Comparison of ENCODE assay signal across 8 mouse cellular contexts in genomic region chr6:119328521-119329115, GRCm38 (mm10). TPM values are rescaled to one million over a fixed set of nuclear protein-coding genes. Genes with fewer than 3 reads are reported as not detected.
DNase-seq lines count a peak whose midpoint lies in the region; ATAC-seq and TF ChIP-seq lines count a peak whose summit lies in the region.

No protein-coding gene starts in this region.

- H3K4me1 ChIP-seq in kidney, postnatal 0 days (replicated peaks; ENCODE audit: insufficient read depth, low read length): peaks cover 13% of the 10 kb centered on the region
- peaks cover 29% of the 10 kb centered on the region for H3K4me1 ChIP-seq in kidney, embryonic 16.5 days (ENCODE audit: insufficient read depth, low read length)
- H3K4me1 ChIP-seq in hindbrain, embryonic 10.5 days (replicated peaks): peaks cover 51% of the 10 kb centered on the region
- peaks cover 48% of the 10 kb centered on the region for H3K4me1 ChIP-seq in midbrain, embryonic 13.5 days (replicated peaks)

- DNase-seq in kidney, postnatal 0 days (ENCODE audit: low spot score): no peak
- peak; percentile 50 for DNase-seq in brain, adult 2 months (ENCODE audit: low read depth, low spot score)
- no peak for DNase-seq in hindbrain, embryonic 10.5 days (ENCODE audit: low spot score)
- no peak for DNase-seq in adrenal gland, adult 18-20 months (ENCODE audit: low spot score in 2 of 2)
- no peak for DNase-seq in urinary bladder, postnatal 4 days (ENCODE audit: low spot score in 2 of 2)
- DNase-seq in ovary, postnatal 10 days (ENCODE audit: low spot score): no peak

- no peak for ATAC-seq in kidney, postnatal 0 days (replicated peaks; ENCODE audit: low FRiP score, low read depth)
- no peak for ATAC-seq in kidney, embryonic 16.5 days (ENCODE audit: low FRiP score, low TSS enrichment)
- peak; percentile 22 for ATAC-seq in midbrain, embryonic 13.5 days

- no peaks in the 10 kb centered on the region for H3K9me3 ChIP-seq in kidney, postnatal 0 days (replicated peaks; ENCODE audit: low read length)
- no peaks in the 10 kb centered on the region for H3K9me3 ChIP-seq in kidney, embryonic 16.5 days (ENCODE audit: low read length)
- H3K9me3 ChIP-seq in hindbrain, embryonic 10.5 days: no peaks in the 10 kb centered on the region
- H3K9me3 ChIP-seq in midbrain, embryonic 13.5 days: no peaks in the 10 kb centered on the region

- peaks cover 32% of the 10 kb centered on the region for H3K27me3 ChIP-seq in kidney, postnatal 0 days (ENCODE audit: insufficient read depth, low read length)
- H3K27me3 ChIP-seq in kidney, embryonic 16.5 days (ENCODE audit: insufficient read depth, low read length): peaks cover 48% of the 10 kb centered on the region
- peaks cover 92% of the 10 kb centered on the region for H3K27me3 ChIP-seq in hindbrain, embryonic 10.5 days (ENCODE audit: insufficient read depth, poor library complexity, severe bottlenecking)
- peaks cover 48% of the 10 kb centered on the region for H3K27me3 ChIP-seq in midbrain, embryonic 13.5 days

- H3K36me3 ChIP-seq in kidney, postnatal 0 days (ENCODE audit: insufficient read depth, low read length): no peaks in the 10 kb centered on the region
- H3K36me3 ChIP-seq in kidney, embryonic 16.5 days (ENCODE audit: insufficient read depth, low read length): no peaks in the 10 kb centered on the region
- no peaks in the 10 kb centered on the region for H3K36me3 ChIP-seq in hindbrain, embryonic 10.5 days
- no peaks in the 10 kb centered on the region for H3K36me3 ChIP-seq in midbrain, embryonic 13.5 days

- H3K4me2 ChIP-seq in kidney, postnatal 0 days (ENCODE audit: low read length): peak overlapping the region; percentile 28
- no peak overlapping the region for H3K4me2 ChIP-seq in kidney, embryonic 16.5 days (replicated peaks; ENCODE audit: low read depth, low read length)
- peak overlapping the region; percentile 70 for H3K4me2 ChIP-seq in midbrain, embryonic 13.5 days (replicated peaks)

- no peak overlapping the region for H3K4me3 ChIP-seq in kidney, postnatal 0 days (replicated peaks; ENCODE audit: low read depth, low read length)
- H3K4me3 ChIP-seq in kidney, embryonic 16.5 days (ENCODE audit: low read length): no peak overlapping the region
- 0 out of 2 replicates have a peak overlapping the region, but pooled peaks have one; percentile 9 for H3K4me3 ChIP-seq in hindbrain, embryonic 10.5 days
- H3K4me3 ChIP-seq in midbrain, embryonic 13.5 days (replicated peaks): peak overlapping the region; percentile 51

- H3K27ac ChIP-seq in kidney, postnatal 0 days: no peak overlapping the region
- no peak overlapping the region for H3K27ac ChIP-seq in kidney, embryonic 16.5 days (ENCODE audit: low read length)
- H3K27ac ChIP-seq in hindbrain, embryonic 10.5 days: no peak overlapping the region
- H3K27ac ChIP-seq in midbrain, embryonic 13.5 days: peak overlapping the region; percentile 30; the same call in 1 of the 2 replicates

- H3K9ac ChIP-seq in kidney, postnatal 0 days (ENCODE audit: low read depth, low read length): no peak overlapping the region
- no peak overlapping the region for H3K9ac ChIP-seq in kidney, embryonic 16.5 days (replicated peaks; ENCODE audit: low read length)
- peak overlapping the region; percentile 23; the same call in 1 of the 2 replicates for H3K9ac ChIP-seq in midbrain, embryonic 13.5 days (replicated peaks)

- TF ChIP-seq CTCF in kidney, postnatal 0 days (IDR thresholded peaks at IDR 0.05; ENCODE audit: low read depth): no peak

- WGBS in kidney, postnatal 0 days: 10% methylated on average over 11 of the region's 11 CpGs
- 10% methylated on average over 11 of the region's 11 CpGs for WGBS in kidney, embryonic 16.5 days
- 8% methylated on average over 11 of the region's 11 CpGs for WGBS in hindbrain, embryonic 10.5 days
- 12% methylated on average over 11 of the region's 11 CpGs for WGBS in midbrain, embryonic 13.5 days

RNA-seq across cellular contexts. Expression of gene Lrtm2, which starts 1.9 kb away (rescaled TPM):
- 0.23 and 0.25 TPM in 2 replicates for polyA plus RNA-seq in kidney, postnatal 0 days (2015; fragmentation: Nextera tagmentation; extraction: Ambion mirVana)
- 0.13 and 0.49 TPM in 2 replicates for polyA plus RNA-seq in kidney, embryonic 16.5 days (2015; fragmentation: Nextera tagmentation; extraction: Ambion mirVana)
- 0.12 and 0.16 TPM in 2 replicates for polyA plus RNA-seq in hindbrain, embryonic 10.5 days (2016; fragmentation: Nextera tagmentation; extraction: Ambion mirVana)
- 3.6 and 3.8 TPM in 2 replicates for polyA plus RNA-seq in midbrain, embryonic 13.5 days (2015; fragmentation: Nextera tagmentation; extraction: Ambion mirVana)
- total RNA-seq in adrenal gland, adult 18-20 months (2021): under 1 TPM in 1 of 2 experiments, not detected in 1; 0.27 TPM

Comparison
In these comparisons a context has a peak if more than half of its experiments do, and no peak if none do; other contexts are left out.
1. H3K4me3 ChIP-seq: peak in hindbrain, embryonic 10.5 days (single experiment) and midbrain, embryonic 13.5 days (single experiment); none in kidney, postnatal 0 days (single experiment) and kidney, embryonic 16.5 days (single experiment).